Mouse (Mus musculus) regulatory T cell (primary cell): ENCODE data around the gene Kdm4c.
"Not testable (repeated sequence)": the region's sequence is repeated elsewhere in the genome, so short reads cannot be mapped to it uniquely, and the experiment has no call there.

Source experiments
- in situ Hi-C: fragments of 300-600 bp; cut with MboI, MseI; formaldehyde crosslinking; loops from one replicate; pipeline ENCODE4 v1.15.1; 2025; ENCODE audit warnings: high pct_unique_total_duplicates

Kdm4c gene

GRCm38 (mm10) chr4:74242176-74242575 lies at the start of gene Kdm4c:
Gene Kdm4c (plus strand): TSS chr4:74242497.
- in situ Hi-C loops = no loop called here

GRCm38 (mm10) chr4:74201281-74201811 lies 41.0 kb upstream of the Kdm4c start:
- in situ Hi-C loops = no loop called here

GRCm38 (mm10) chr4:74221780-74222179 lies 20.5 kb upstream of the Kdm4c start:
- in situ Hi-C loops = not testable (repeated sequence)

GRCm38 (mm10) chr4:74222360-74222759 lies 19.9 kb upstream of the Kdm4c start:
- in situ Hi-C loops = no loop called here

- in situ Hi-C loops = no loop called here
Measured at GRCm38 (mm10) chr4:74224210-74224609, 18.1 kb upstream of the Kdm4c start.

- in situ Hi-C loops = no loop called here
Measured at GRCm38 (mm10) chr4:74230994-74231393, 11.3 kb upstream of the Kdm4c start.

- in situ Hi-C loops = no loop called here
Measured at GRCm38 (mm10) chr4:74231405-74231804, 10.9 kb upstream of the Kdm4c start.

- in situ Hi-C loops = no loop called here
Measured at GRCm38 (mm10) chr4:74233534-74233933, 8.8 kb upstream of the Kdm4c start.

GRCm38 (mm10) chr4:74251348-74252244 lies 9.3 kb downstream of the Kdm4c start:
- in situ Hi-C loops = loop anchor here (10.0 kb wide), 1 partner anchor 1033 kb away; no protein-coding TSS in a partner anchor

GRCm38 (mm10) chr4:74252245-74253105 lies 10.2 kb downstream of the Kdm4c start:
- in situ Hi-C loops = loop anchor here (10.0 kb wide), 1 partner anchor 1032 kb away; no protein-coding TSS in a partner anchor

- in situ Hi-C loops = loop anchor here (10.0 kb wide), 1 partner anchor 1027 kb away; no protein-coding TSS in a partner anchor
Measured at GRCm38 (mm10) chr4:74257882-74258281, 15.6 kb downstream of the Kdm4c start.

- in situ Hi-C loops = loop anchor here (10.0 kb wide), 1 partner anchor 1026 kb away; no protein-coding TSS in a partner anchor
Measured at GRCm38 (mm10) chr4:74258538-74258937, 16.2 kb downstream of the Kdm4c start.

GRCm38 (mm10) chr4:74259331-74259730 lies 17.0 kb downstream of the Kdm4c start:
- in situ Hi-C loops = loop anchor here (10.0 kb wide), 1 partner anchor 1025 kb away; no protein-coding TSS in a partner anchor

GRCm38 (mm10) chr4:74261879-74262278 lies 19.6 kb downstream of the Kdm4c start:
- in situ Hi-C loops = no loop called here

GRCm38 (mm10) chr4:74264428-74264955 lies 22.2 kb downstream of the Kdm4c start:
- in situ Hi-C loops = no loop called here

GRCm38 (mm10) chr4:74271180-74271579 lies 28.9 kb downstream of the Kdm4c start:
- in situ Hi-C loops = no loop called here

- in situ Hi-C loops = no loop called here
Measured at GRCm38 (mm10) chr4:74277486-74277885, 35.2 kb downstream of the Kdm4c start.

- in situ Hi-C loops = no loop called here
Measured at GRCm38 (mm10) chr4:74280170-74280569, 37.9 kb downstream of the Kdm4c start.

- in situ Hi-C loops = no loop called here
Measured at GRCm38 (mm10) chr4:74287851-74288250, 45.6 kb downstream of the Kdm4c start.

GRCm38 (mm10) chr4:74294726-74295125 lies 52.4 kb downstream of the Kdm4c start:
- in situ Hi-C loops = no loop called here

- in situ Hi-C loops = no loop called here
Measured at GRCm38 (mm10) chr4:74305315-74306105, 63.2 kb downstream of the Kdm4c start.
